Mouse (Mus musculus) liver, adult 2 months (tissue): ENCODE measurements around the gene Serf2. TPM values are rescaled to one million over a fixed set of nuclear protein-coding genes. Genes with fewer than 3 reads are reported as not detected.
"Not testable (repeated sequence)": the region's sequence is repeated elsewhere in the genome, so short reads cannot be mapped to it uniquely, and the experiment has no call there.

Source experiments
- DNase-seq: peaks from one replicate; pipeline ENCODE4 v3.0.0-alpha.2; 2011; ENCODE audit warnings: low read depth, low spot score; ENCODE audit errors: extremely low read depth
- H3K27ac ChIP-seq: fragments of 200-500 bp; replicated peaks from 2 replicates; pipeline ENCODE4 v1.5.1; 2012; ENCODE audit warnings: low read depth, mild to moderate bottlenecking, control low read depth, inconsistent platforms, low read length; ENCODE audit not compliant: insufficient read depth
- H3K27me3 ChIP-seq: fragments of 200-500 bp; 2 replicates; pipeline ENCODE4 v1.6.1; 2012; ENCODE audit warnings: mild to moderate bottlenecking, moderate library complexity, low read length, inconsistent platforms; ENCODE audit not compliant: control insufficient read depth, insufficient read depth
- H3K36me3 ChIP-seq: fragments of 200-500 bp; 2 replicates; pipeline ENCODE4 v1.6.1; 2012; ENCODE audit warnings: low read length, inconsistent platforms; ENCODE audit not compliant: control insufficient read depth, insufficient read depth
- H3K4me1 ChIP-seq: fragments of 200-500 bp; 2 replicates; pipeline ENCODE4 v1.6.1; 2011; ENCODE audit warnings: low read length; ENCODE audit not compliant: control insufficient read depth, insufficient read depth
- H3K4me3 ChIP-seq: fragments of 200-500 bp; 2 replicates; pipeline ENCODE4 v1.5.1; 2011; ENCODE audit warnings: low read depth, mild to moderate bottlenecking, control low read depth, low read length, moderate library complexity; ENCODE audit not compliant: insufficient read depth
- H3K79me2 ChIP-seq: fragments of 200-500 bp; 2 replicates; pipeline ENCODE4 v1.6.1; 2012; ENCODE audit warnings: inconsistent platforms, mild to moderate bottlenecking, low read length, moderate library complexity; ENCODE audit not compliant: control insufficient read depth, insufficient read depth
- H3K9ac ChIP-seq: fragments of 200-500 bp; 2 replicates; pipeline ENCODE4 v1.6.1; 2012; ENCODE audit warnings: low read depth, mild to moderate bottlenecking, control low read depth, inconsistent platforms, low read length
- CTCF ChIP-seq: fragments of 200-500 bp; IDR thresholded peaks from 2 replicates; pipeline ENCODE4 v1.5.1; 2011; ENCODE audit warnings: low read depth, low read length, control low read depth
- POLR2A ChIP-seq: fragments of 200-500 bp; IDR thresholded peaks from 2 replicates; pipeline ENCODE4 v1.6.1; 2011; ENCODE audit warnings: low read length, control low read depth; ENCODE audit not compliant: insufficient read depth; ENCODE audit errors: extremely low read depth
- WGBS: fragments of 180-500 bp; shearing (Covaris S2); methylation state at CpG from one replicate; pipeline ENCODE4 v1.1.7; 2018; 5-methylcytosine and 5-hydroxymethylcytosine counted together
- polyA plus RNA-seq: library from polyadenylated mRNA; depleted of rRNA; stranded (reverse); fragments of >200 nt; gene quantifications from 2 replicates; pipeline ENCODE4 v1.2.3, GENCODE M21; 2012
- total RNA-seq: library from RNA; depleted of rRNA; stranded (reverse); fragments of >200 nt; gene quantifications from 2 replicates; pipeline ENCODE4 v1.2.3, GENCODE M21; 2014

The Serf2 gene
- total and polyA plus RNA-seq, 2 experiments, result 81.7 to 211 TPM

DNA sequence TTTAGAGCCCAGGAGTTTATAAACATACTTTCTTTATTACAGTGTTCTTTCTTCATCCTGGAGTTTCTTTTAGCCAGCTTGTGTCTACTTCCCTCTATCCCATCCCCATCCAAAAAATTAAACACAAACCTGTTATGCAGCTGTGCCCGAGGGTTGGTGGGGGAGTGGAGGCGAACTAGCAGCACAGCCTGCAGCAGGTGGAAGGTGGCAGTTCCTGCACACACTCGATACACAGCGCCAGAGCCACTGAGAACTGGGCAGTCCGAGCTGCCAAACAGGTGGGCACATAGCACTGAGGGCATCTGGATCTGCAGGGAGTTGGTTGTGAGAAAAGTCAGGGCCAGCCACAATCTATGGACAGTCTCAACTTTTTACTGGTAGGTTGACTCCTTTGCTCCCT lies 6.5 kb downstream of the Serf2 start:
- Histone ChIP-seq H3K4me3 (no peak overlapping the region), H3K27me3 (no peaks in the 10 kb centered on the region), H3K79me2 (no peaks in the 10 kb centered on the region; the same call in 1 of the 2 replicates), H3K36me3 (peaks cover 25% of the 10 kb centered on the region), H3K9ac (no peak overlapping the region), H3K27ac (no peak overlapping the region), H3K4me1 (peaks cover 11% of the 10 kb centered on the region)
- WGBS, result 80% methylated on average over 5 of the region's 5 CpGs
- no peak for DNase-seq
- TF ChIP-seq POLR2A, result no peak
- TF ChIP-seq CTCF, result no peak

DNA sequence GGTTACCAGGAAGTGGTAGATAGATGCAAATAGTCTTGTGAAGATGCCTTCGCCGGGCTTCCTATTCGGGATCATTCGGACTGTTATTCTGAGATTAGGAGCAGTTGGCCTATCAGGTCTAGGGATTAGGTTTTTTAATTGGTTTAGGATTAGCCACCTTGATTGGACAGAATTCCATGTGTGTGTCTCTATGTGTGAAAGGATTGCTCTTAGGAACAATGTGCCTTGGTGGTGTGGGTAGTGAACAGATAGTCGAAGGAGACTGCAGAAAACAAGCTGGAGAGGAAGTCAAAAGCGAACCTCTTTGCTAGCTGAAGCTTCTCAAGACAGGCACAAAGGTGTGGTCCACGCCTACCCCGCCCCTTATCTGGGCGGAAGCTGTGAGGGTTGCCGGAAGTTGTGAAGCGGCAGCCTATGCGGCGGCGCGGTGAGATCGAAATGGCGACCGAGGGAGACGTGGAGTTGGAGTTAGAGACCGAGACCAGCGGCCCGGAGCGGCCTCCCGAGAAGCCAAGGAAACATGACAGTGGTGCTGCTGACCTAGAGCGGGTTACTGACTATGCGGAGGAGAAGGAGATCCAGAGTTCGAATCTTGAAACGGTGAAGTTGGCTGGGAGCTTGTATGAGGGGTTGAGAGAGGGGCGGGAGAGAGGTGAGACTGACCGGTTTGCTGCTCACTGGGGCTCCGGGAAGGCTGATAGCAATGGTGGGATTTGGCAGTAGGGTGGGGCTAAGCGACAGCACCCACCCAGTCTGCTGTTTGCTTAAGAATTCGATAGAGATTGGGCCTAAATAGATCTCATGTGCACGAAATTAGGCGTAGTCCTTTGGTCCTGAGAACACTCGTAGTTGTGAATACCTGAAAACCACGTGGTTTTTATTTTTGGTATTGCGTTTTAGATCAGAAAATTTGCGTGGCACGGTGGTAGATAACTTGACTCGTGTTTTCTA lies 8.0 kb downstream of the Serf2 start, which contains the start of gene Serinc4:
TSS of gene Serinc4 (minus strand) at position 90 of the 951 bp plus-strand sequence.
- TF ChIP-seq CTCF, result no peak
- peak; percentile 63 for TF ChIP-seq POLR2A
- Histone ChIP-seq H3K27ac (peak within 1 kb of the TSS; percentile 82), H3K27me3 (no peaks in the 10 kb centered on the region), H3K9ac (peak within 1 kb of the TSS; percentile 90), H3K4me1 (peaks cover 8% of the 10 kb centered on the region), H3K36me3 (peaks cover 19% of the 10 kb centered on the region), H3K4me3 (peak within 1 kb of the TSS; percentile 94), H3K79me2 (no peaks in the 10 kb centered on the region; the same call in 1 of the 2 replicates)
- 4% methylated on average over 41 of the region's 41 CpGs for WGBS
- DNase-seq, result peak; percentile 78

DNA sequence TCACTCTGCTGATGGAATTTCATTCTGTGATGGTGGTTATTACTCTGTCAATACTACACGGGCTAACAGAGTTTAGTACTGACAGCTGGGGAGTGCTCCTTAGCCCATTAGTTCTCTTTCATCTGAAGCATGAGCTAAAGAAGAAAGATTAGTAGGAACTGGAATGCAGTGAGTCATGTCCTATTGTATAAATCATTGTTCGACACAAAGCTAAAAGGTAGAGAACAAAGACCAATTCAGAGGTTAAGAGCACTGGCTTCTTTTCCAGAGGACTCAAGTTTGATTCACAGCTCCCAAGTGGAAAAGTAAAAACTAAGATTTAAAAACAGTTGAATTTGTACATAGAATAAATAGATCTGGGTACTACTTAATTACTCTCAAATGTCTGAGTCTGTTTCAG lies 11.1 kb downstream of the Serf2 start:
- Histone ChIP-seq H3K4me1 (peaks cover 4% of the 10 kb centered on the region; the same call in 1 of the 2 replicates), H3K36me3 (peaks cover 8% of the 10 kb centered on the region; the same call in 1 of the 2 replicates), H3K9ac (no peak overlapping the region), H3K27ac (no peak overlapping the region), H3K27me3 (no peaks in the 10 kb centered on the region), H3K4me3 (no peak overlapping the region), H3K79me2 (no peaks in the 10 kb centered on the region)
- no peak for DNase-seq
- WGBS, result 78% methylated on average over 2 of the region's 2 CpGs
- TF ChIP-seq POLR2A, result no peak

DNA sequence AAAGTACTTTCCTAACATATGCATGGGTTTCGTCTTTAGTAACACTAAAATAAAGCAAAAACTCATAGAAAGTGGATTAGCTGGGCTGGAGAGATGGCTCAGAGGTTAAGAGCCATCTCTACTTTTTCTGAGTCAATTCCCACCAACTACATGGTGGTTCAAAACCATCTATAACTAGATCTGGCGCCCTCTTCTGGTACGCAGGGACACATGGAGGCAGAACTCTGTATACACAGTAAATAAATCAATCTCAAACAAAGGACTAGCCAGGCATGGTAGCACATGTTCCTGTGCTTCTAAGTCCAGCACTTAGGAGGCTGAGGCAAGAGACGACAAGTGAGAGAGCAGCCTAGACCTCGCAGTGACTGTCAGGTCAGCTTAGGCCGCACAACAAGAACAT lies 20.0 kb downstream of the Serf2 start:
- H3K9ac ChIP-seq, DNase-seq, H3K27ac ChIP-seq, H3K36me3 ChIP-seq, H3K27me3 ChIP-seq, H3K4me1 ChIP-seq, H3K79me2 ChIP-seq, H3K4me3 ChIP-seq: not testable (repeated sequence)
- WGBS, result 0% methylated on average over 1 of the region's 6 CpGs

DNA sequence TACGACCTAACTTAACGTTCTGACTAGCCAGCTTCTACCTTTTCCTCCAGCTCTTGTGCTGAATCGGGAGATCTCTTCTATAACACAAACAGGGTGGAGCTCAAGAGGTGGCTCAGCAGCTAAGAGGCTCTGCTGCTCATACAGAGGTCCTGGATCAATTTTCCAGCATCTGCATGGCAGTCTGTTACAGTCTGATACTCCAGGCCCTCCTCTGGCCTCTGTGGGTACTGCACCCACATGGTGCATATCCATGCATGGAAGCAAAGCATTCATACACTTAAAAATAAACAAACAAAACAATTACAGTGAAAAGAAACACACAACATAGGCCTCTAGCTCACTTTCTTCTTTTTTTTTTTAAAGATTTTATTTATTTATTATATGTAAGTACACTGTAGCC lies 23.8 kb downstream of the Serf2 start:
- not testable (repeated sequence) for H3K79me2 ChIP-seq, H3K9ac ChIP-seq, DNase-seq, H3K4me3 ChIP-seq, H3K27ac ChIP-seq, H3K36me3 ChIP-seq, H3K4me1 ChIP-seq, H3K27me3 ChIP-seq
- 93% methylated on average over 3 of the region's 3 CpGs for WGBS
